Mouse (Mus musculus) cerebellum, adult 2 months (tissue): ENCODE measurements around the gene Fgfr2.

Experiments used
- CTCF ChIP-seq: fragments of 200-500 bp; IDR thresholded peaks from 2 replicates; pipeline ENCODE4 v1.5.1; 2011; ENCODE audit warnings: low read depth, mild to moderate bottlenecking, control low read depth, low read length, moderate library complexity, borderline replicate concordance; ENCODE audit not compliant: insufficient read depth
- POLR2A ChIP-seq: fragments of 200-500 bp; IDR thresholded peaks from 2 replicates; pipeline ENCODE4 v1.6.1; 2011; ENCODE audit warnings: low read length, control low read depth, borderline replicate concordance; ENCODE audit not compliant: insufficient read depth

DNA sequence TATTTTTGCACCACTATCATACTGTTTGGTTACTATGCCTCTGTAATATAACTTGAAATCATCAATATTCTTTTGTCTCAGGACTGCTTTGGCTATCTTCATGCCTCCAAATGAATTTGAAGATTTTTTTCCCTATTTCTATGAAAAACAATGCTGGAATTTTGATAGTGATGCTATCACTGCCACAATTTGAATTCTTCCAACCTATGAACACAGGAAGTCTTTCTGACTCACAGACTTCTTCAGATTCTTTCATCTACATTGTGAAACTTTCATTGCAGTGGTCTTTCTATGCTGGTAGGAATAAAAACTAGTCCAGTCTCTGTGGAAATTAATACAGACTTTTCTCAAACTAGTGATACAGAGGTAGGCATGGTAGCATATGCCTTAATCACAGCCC is 2631.1 kb downstream of the Fgfr2 start:
- no peak for TF ChIP-seq POLR2A
- no peak for TF ChIP-seq CTCF
